Mouse (Mus musculus) left cerebral cortex, adult 8-10 months (tissue): ENCODE results near the gene Arhgap21. TPM values are rescaled to one million over a fixed set of nuclear protein-coding genes. Genes with fewer than 3 reads are reported as not detected.
A peak's percentile ranks its signal among the peaks of the same experiment; 100 is the strongest.

ENCODE experiments used
- DNase-seq, 2 experiments: peaks; one replicate each; pipeline ENCODE4 v3.0.0; 2022; ENCODE audit warnings: low spot score in 2 of 2
- total RNA-seq, 4 experiments: library from RNA; stranded (reverse); gene quantifications; 2 replicates each; pipeline ENCODE4 v1.2.4; 2022

The Arhgap21 gene
- total RNA-seq, 4 experiments from 2014 or later, result 218 to 248 (median 233) TPM

DNA sequence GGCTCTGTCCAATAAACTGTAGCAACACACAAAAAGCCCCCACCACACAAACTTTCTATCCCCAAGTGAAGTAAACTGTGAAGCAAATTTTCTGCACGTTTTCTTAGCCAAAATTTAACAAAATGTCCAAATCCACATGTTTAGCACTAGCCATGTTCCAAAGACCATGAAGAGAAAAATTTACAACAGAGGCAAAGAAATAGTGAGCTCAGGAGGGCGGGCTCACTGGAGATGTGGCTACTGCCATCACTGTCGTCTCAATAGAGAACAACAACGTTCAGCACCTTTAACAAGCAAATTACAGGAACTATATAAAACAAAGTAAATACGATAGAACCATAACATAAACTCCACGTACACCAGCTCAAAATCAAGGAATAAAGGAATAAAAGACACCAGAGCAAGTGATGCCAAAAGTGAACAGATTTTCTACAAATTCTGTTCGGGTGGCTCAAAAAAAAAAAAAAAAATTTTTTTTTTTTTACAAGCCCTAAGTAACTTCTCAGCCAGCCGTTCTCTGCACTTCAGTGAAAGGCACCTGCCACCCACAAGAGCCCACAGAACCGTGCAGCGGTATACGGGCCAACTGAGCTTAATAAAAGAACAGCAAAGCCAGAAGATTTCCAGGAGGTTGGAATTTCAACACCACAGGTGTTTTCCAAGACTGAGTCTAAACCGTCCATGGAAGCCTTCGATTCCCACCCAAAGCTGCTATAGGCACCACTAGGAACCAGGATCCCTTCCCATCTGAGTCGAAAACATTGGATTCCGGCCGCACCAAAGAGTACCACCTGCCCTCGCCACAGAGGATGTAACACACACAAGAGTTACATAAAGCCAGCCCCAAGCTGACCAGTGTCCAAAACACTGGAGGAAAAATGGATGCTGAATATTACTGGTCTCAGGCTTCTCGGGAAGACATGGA is 2.2 kb downstream of the Arhgap21 start:
- peak in 1 of 2 experiments; percentile 26 for DNase-seq

DNA sequence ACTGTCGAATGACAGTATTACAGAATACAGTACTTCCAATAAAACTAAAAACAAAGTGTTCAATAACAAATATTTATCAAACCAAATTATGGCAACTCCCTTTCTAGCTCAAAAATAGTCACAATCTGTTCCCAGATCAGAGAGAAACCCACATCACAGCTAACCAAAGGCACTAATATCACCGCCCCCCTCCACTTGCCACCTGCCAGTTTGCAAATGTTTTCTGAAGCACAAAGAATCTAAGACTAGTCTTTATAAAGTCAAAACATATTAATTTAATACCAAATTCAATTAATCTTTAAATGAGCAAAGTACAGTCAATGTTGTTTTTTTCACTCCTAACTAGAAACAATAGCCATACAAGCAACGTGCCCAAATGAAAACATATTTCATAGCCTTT is 3.3 kb downstream of the Arhgap21 start:
- DNase-seq, result no peak

DNA sequence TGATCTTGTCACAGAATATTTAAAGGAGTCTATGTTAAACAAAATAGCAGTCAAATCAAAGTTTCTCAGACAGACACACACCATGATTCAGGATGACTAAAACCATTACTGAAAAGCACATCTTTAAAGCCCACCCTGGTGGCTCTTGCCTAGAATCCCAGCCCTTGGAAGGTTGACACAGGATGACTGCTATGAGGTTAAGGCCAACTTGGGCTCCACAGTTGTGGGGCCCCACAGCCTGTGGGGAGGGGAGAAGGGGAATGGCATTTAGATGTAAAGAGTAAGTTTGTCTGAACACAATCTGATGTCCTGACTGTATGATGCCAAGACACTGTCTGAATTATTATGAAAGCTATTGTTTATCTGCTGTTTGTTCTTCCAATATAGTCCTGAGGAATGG is 4.2 kb downstream of the Arhgap21 start:
- DNase-seq, result no peak

DNA sequence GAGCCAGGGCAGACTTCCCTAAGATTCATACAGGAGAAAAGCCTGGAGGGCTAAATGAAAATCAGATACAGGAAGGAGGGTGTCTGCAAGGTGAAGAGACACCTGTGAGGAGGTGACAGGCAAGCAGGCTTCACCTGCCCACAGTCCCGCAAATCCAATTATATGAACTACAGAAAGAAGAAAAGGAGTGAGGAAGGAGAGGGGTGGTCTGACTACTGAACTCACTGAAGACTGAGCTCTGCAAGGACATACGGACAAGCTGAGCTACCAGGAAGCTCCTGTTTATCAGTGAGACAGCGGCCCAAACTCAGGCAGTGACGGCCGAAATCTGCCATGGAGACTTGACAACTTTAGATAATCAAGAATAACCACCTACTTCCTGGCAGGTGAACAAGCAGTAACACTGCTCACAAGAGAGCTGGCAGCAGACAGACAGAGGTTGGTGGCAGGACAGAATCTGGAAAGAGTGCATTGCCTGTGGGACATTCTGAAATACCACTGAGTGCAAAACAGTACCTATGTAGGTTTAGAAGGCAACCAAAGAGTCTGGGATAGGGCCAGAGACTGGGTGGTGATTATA is 5.4 kb downstream of the Arhgap21 start:
- no peak for DNase-seq

DNA sequence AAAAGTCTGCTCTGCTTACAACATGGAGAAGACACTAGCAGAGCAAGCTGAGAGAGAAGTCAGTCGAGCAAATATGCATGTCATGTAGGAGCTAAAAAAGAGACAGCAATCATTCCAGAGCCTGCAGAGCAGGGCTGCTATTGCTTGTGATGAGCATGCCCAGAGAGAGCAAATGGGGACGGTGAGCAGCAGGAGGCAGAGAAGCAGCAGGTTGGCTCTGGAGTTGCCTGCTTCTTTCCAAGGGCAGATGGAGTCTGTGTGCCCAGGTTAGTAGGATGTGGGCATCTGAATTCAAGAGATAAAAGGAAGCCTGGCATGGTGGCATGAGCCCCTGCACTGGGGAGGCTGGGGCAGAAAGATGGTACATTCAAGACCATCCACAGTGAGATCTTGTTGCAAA is 6.4 kb downstream of the Arhgap21 start:
- DNase-seq, result no peak

DNA sequence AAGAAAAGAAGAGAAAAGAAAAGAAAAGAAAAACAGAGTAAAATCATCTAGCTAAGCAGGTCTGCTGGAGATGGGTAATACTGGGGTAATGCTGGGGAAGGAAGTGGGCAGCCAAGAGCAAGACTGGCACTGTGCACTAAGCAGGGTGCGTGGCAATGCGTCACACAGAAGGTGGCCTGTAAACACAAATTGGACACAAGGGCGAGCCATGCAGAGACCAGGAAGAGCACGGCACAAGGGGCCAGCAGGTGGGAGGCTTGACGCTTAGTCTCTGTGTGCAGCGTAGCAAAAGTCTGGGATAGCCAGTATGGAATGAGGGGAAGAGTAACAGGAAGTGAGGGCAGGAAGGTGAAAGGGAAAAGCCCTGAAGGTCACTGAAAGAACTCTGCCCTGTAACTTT is 6.9 kb downstream of the Arhgap21 start:
- DNase-seq, result no peak

DNA sequence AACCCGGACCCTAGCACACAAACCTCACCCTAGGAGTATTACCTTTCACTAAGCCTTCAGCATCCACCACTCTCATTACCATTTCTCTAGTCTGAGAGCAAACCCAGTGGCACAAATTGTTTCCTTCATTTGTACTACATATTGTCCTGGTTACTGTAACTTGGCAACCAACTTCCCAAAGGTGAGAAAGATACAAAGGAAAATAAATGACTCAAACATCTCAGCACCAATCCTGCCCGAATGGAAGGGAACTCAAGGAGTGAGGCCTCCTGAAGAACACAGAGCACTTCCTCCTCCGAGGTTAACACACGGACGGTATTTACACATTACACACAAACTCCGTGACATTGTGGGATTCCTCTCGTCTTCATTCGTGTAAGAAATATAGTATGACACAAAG is 7.4 kb downstream of the Arhgap21 start:
- no peak for DNase-seq

DNA sequence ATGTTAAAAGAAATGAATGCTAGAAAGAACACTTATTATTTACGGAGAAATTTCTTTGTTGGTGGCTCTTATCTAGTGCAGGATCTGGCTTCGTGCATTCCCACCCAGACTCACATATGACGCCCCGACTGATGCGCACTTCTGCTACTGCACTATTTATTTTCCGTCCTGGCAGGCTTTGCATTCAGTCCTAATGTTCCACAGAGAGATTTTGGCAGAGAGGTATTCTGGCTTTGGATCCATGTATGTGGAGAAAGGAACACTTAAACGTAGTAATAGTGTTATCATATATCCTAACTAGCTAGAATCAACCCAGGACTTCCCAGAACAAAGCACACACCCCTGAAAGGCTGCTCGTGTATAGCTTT is 8.0 kb downstream of the Arhgap21 start:
- no peak for DNase-seq

DNA sequence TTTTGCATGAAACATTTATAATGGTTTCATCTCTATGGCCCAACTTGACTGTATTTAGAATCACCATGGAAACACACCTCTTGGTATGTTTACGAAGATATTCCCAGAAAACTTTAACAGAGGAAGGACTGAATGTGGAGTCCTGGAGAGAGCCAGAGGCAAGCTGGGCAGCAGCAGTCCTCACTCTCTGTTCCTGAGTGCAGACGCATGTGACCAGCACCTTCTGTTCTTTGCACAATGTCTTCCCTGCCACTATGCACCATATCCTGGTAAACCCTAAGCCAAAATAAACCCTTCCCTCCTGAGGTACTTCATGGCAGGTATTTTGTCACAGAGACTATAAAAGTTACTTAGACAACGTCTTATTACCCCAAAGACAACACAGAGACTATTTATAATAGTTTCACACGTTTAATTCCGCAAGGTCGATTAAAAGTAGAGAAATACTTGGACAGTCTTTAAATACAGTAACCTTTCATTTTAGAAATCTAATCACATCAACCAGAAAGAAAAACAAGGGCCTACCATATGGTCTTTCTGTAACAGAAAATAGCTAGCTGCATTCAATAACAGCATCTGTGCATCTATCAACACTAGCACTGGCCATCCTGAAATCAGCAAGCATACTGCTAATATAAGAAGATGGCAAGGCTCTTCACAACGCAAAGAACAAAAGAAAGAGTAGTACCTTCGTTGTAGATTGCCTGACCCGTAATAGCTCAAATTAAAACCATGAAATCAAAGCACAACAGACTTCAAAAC is 8.6 kb downstream of the Arhgap21 start:
- DNase-seq, result no peak

DNA sequence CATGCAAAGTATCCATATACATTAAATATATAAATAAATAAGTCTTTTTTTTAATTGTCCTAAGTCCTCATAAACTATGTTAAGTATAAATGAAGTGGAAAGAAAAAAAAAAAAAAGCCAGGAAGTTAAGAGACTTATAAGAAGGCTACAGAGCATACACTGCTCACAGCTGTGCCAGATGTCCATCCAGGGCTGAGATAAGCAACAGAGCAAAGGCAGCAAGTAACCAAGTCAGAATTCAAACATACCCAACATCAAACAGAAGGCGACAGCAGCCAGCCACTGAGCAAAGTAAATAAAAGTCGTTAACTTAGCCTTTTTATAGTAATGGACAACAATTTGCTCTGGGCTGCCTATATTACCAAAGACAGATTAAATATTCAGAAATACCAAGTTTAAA is 9.6 kb downstream of the Arhgap21 start:
- DNase-seq, result no peak

DNA sequence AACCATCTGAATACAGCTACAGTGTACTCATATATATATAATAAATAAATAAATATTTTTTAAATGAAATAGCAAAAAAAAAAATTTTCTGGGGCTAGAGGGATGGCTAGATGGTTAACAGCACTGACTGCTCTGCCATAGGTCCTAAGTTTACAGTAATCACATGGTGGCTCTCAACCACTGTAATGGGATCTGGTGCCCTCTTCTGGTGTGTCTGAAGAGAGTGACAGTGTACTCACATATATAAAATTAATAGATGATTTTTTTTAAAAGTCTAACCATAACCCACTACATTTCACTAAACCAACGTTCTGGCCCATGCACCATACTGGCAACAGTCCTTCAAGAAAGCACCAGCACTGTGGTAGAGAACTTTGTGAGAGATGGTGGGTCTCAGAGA is 10.7 kb downstream of the Arhgap21 start:
- DNase-seq, result no peak

DNA sequence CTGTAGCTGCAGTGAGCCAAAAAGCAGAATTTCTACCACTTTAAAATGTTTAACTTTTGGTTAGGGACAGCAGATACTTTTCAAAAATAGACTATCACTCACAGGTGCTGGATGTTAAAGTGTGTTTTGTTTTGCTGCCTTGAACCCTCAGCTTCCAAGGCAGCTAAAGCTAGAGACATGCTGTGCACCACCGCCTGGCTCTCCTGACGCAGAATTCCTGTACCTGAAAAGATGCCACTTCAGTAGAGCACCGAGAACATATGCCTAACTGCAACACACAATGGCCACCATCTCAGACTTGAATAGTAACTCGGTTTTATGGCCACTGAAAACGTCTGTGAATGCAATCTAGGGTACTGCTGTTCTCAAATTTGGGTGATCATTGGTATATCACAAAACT is 12.0 kb downstream of the Arhgap21 start:
- no peak for DNase-seq

DNA sequence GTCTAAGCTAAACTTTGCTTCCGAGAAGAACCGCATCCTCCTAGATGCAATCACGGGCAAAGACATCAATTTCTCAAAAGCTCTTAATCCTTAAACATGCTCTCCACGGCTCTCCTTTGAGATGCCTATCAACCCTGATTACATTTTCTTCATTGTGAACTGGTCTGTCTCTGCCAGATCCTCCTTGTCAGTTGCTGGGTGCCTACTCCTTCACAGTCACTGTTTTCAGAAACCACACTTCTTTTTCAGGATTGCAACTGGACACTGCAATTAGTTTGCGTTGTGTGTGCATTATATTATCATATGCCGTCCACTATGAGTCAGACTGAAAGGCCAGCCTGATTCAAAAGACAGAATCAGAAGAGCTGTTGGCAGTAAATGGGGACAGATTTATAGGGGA is 12.7 kb downstream of the Arhgap21 start:
- no peak for DNase-seq

DNA sequence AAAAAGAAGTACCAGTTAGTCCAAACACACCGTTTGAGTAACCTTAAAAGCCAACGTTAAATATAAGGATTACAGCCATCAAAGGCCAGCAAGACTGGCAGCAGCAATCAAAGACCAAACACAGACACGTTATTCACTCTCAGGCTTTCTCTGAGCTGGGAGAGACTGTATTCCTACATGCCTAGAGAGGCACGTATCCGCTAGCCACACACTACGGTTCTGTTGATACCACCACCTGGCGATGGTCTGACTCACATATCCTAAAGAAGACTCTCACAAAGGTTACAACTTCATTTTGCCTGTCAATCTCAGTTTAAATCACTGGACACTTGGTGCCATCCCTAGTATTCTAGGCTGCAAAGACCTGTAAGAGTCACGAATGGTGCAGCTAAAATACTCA is 13.3 kb downstream of the Arhgap21 start:
- no peak for DNase-seq

DNA sequence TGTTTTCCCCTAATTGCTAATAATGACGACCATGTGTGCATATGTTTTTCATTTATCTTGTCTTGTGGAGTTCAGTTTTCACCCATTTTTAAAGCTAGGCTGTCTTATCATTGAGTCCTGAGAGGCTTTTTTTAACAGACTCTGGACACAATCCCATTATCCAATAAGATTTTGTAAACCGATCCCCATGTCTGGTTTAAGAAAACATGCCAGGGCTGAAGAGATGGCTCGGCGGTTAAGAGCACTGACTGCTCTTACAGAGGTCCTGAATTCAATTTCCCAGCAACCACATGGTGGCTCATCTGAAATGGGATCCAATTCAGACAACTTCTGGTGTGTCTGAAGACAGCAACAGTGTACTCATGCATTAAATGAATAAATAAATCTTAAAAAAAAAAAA is 16.0 kb downstream of the Arhgap21 start:
- no peak for DNase-seq

DNA sequence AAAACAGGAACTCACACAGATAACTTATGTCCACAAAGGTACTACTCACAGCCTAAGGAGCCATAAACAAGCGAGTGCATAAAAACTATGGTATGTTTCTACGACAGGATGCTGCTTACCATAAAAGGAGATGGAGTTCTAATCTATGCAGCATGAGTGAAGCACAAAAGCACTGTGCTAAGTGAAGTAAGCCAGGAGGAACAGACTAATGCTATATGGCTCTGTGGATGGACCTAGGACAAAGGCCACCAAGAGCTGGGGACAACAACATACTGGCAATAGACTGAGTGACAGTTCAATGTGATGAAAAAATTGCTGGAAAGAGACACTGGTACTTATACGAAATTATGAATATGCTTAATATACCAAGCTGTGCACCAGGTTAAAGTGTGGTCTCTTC is 19.5 kb downstream of the Arhgap21 start:
- no peak for DNase-seq

DNA sequence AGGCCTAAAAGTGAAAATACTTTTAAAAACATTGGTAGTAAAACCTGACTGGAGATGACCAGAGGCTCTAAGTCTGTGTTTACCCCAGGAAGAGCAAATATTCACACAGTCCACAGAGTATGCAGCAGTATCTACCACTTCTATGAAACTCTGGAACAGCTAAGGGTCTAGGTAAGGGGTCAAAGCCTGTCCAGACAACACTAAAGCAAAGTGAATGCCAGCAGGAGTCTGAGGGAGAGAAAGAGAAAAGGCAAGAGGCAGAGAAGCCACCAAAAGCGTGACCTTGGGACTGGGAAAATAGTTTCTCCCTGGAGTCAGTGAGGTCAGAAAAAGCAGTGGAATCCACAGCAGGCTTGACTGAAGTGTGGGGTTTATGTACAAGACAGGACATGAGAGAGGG is 21.6 kb downstream of the Arhgap21 start:
- no peak for DNase-seq

DNA sequence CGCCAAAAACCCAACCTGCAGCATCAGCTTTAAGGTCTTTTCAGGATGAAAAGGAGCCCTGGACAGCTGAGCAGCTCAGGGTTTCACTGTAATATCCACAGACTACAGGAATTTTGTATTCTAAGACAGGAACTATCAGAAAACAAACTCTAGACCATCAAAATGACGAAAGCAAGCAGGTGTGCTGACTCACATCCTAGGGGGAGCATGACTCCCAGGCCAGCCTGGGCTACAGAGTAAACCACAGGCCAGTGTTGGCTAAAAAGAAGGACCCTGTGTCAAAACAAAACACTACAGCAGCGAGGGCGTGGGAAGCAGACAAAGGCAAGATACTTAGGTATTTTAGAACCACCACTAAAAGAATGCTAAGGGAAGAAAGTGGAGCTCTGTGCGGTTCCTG is 23.1 kb downstream of the Arhgap21 start:
- DNase-seq, result no peak

DNA sequence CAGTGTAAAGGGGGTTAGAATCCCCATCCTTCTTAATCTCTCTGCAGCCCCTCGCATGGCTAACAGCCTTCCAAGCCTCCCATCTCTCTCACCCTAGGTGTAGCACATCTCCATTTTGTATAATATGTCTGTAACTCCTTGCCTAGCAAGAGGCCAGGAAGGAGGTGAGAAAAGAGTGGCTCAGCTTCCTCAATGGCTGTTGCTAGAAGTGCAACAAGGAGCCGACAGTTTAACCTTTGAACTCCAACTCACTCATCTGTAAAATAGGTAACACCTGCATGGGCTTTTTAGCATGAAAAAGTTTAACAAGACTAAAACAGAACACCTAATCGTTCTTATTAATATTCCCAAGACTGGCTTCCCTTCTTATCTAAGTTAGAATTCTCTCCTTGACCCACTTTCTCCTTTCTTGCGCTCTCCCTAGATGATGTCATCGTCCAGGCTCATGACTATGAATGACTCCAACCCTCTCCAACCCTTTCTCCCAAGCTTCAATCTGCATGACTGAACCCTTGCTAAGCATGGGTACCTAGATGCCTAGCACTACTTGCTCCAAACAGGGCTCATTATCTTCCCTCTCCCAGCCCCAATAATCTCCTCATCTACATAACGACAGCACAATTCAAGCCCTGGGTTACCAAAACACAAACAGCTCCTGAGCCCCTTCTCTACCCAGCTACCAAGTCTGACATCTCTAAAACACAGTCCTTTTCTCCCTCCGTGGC is 24.8 kb downstream of the Arhgap21 start:
- DNase-seq, result no peak

DNA sequence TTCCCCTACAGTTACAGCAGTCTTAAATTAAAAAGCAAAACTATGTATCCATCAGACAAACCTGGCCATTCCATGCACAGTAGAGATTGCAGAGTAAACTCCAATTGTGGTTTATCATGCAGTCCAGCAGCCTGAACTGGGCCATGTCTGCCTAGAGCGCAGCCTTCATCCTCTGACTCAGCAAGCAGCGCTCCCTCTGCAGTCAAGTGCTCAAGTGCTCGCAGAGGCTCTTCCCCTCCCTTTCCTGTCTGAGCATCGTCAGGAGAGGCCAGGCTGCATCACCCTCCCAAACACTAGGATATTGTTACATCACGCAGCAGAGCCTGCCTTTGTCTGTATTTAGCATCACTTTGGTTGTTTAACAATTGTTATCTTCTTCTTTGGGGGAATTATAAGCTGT is 25.5 kb downstream of the Arhgap21 start:
- peak in 1 of 2 experiments; percentile 44 for DNase-seq

DNA sequence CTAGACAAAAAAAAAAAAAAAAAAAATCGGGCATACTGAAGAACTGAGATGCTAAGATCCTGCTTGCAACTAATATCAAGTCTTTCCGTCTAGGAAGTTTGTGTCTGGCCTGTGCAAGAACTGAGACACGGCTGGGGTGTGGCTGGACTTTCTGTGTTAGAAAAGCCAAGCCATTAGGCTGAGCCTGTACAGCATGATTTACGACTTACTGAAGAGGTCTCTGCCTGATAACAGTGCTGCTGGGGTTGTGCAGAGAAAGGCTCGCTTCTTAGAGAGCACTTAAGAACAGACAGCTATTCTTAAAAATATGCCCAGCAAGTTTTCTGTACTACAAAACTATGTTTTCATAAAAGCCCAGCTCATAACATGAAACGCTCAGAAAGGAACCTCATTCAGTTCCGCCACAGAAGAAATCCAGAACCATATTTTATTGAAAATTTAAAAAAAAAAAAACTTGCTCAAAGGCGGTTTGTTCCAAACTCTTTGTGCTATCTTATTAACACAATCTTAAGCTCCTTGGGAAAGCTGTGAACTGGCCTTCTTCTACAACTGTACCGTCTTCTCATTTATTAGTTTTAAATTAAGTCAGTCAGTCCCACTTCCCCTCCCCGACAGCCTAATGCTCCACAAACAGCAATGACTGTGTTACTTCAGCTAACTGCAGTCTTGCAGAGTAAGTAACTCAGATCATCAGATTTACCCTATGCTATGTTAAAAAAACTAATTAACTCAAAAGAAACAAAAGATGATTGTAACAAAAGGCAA is 26.1 kb downstream of the Arhgap21 start:
- no peak for DNase-seq
